Mouse (Mus musculus): ENCODE data around the gene Tmem251. TPM values are rescaled to one million over a fixed set of nuclear protein-coding genes. Genes with fewer than 3 reads are reported as not detected.

Tmem251 gene
- polyA plus RNA-seq, 1 experiment from 2014 or later: 11.9 TPM

- ATAC-seq: no peak
- peak overlapping the region; percentile 77 for H3K4me2 ChIP-seq (ENCODE audit: low read length)
- WGBS: 3% methylated on average over 15 of the region's 15 CpGs
- H3K9me3 ChIP-seq (ENCODE audit: control insufficient read depth, low read length): no peaks in the 10 kb centered on the region
- peak overlapping the region; percentile 84 for H3K9ac ChIP-seq (replicated peaks; ENCODE audit: low read depth, low read length)
- no peaks in the 10 kb centered on the region for H3K36me3 ChIP-seq (ENCODE audit: control insufficient read depth, insufficient read depth)
- no peaks in the 10 kb centered on the region for H3K27me3 ChIP-seq (replicated peaks; ENCODE audit: control insufficient read depth, insufficient read depth, low read length)
- peak overlapping the region; percentile 86 for H3K27ac ChIP-seq (ENCODE audit: low read length)
- peaks cover 68% of the 10 kb centered on the region for H3K4me1 ChIP-seq (replicated peaks; ENCODE audit: control insufficient read depth, insufficient read depth, low read length)
- peak overlapping the region; percentile 82 for H3K4me3 ChIP-seq (replicated peaks; ENCODE audit: low read length)
These were observed 41.0 kb upstream of the Tmem251 start for GRCm38 (mm10) chr12:102702356-102703110.

DNA sequence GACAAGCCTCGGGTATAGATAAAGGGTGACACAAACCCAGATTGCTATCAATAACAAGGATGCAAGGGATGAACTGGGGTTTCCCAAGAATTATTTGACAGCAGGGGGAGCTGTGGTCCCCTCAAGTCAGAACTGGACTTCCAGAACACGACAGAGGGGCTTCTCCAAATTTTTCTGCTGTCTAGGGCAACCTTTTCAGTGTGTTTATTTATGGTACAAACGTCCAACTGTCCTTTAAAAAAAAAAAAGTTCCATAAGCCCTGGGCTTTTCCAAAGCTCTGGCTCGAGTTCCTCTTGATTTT, 40.5 kb upstream of the Tmem251 start:
- WGBS: 3% methylated on average over 4 of the region's 4 CpGs
- no peak for ATAC-seq
- H3K4me2 ChIP-seq (ENCODE audit: low read length): peak overlapping the region; percentile 77
- H3K27me3 ChIP-seq (replicated peaks; ENCODE audit: control insufficient read depth, insufficient read depth, low read length): no peaks in the 10 kb centered on the region
- H3K9me3 ChIP-seq (ENCODE audit: control insufficient read depth, low read length): no peaks in the 10 kb centered on the region
- peak overlapping the region; percentile 82 for H3K4me3 ChIP-seq (replicated peaks; ENCODE audit: low read length)
- no peaks in the 10 kb centered on the region for H3K36me3 ChIP-seq (ENCODE audit: control insufficient read depth, insufficient read depth)
- H3K27ac ChIP-seq (ENCODE audit: low read length): peak overlapping the region; percentile 86
- H3K9ac ChIP-seq (replicated peaks; ENCODE audit: low read depth, low read length): peak overlapping the region; percentile 84
- peaks cover 63% of the 10 kb centered on the region for H3K4me1 ChIP-seq (replicated peaks; ENCODE audit: control insufficient read depth, insufficient read depth, low read length)

GRCm38 (mm10) chr12:102703441-102703840, 40.1 kb upstream of the Tmem251 start:
- H3K9ac ChIP-seq (replicated peaks; ENCODE audit: low read depth, low read length): peak overlapping the region; percentile 84
- H3K4me2 ChIP-seq (ENCODE audit: low read length): peak overlapping the region; percentile 77
- H3K27ac ChIP-seq (ENCODE audit: low read length): peak overlapping the region; percentile 86
- H3K9me3 ChIP-seq (ENCODE audit: control insufficient read depth, low read length): no peaks in the 10 kb centered on the region
- H3K36me3 ChIP-seq (ENCODE audit: control insufficient read depth, insufficient read depth): no peaks in the 10 kb centered on the region
- 18% methylated on average over 6 of the region's 6 CpGs for WGBS
- H3K27me3 ChIP-seq (replicated peaks; ENCODE audit: control insufficient read depth, insufficient read depth, low read length): no peaks in the 10 kb centered on the region
- ATAC-seq: no peak
- H3K4me1 ChIP-seq (replicated peaks; ENCODE audit: control insufficient read depth, insufficient read depth, low read length): peaks cover 59% of the 10 kb centered on the region
- peak overlapping the region; percentile 82 for H3K4me3 ChIP-seq (replicated peaks; ENCODE audit: low read length)

DNA sequence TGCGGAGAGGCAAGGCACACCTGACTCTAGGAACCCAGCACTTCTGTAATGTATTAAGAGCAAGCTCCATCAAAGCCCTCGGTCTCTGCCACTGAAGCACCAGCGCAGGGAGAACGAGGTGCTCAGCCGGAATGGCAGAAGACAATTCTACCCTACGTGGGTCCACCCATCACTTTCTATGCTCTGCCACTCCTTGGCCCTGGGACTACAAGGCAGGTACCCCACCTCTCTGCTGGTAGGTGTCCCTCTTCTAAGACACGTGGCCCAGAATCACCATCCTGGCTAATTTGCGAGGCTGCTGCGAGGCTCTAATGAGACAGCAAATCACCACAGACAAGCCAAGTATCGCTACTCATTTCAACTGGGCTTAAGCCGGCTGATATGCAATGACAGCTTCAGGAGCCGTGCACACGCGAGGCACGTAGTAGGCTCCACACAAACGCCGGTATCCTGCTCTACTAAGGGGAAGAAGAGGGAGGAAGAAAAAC, 39.6 kb upstream of the Tmem251 start:
- no peaks in the 10 kb centered on the region for H3K9me3 ChIP-seq (ENCODE audit: control insufficient read depth, low read length)
- peak overlapping the region; percentile 77 for H3K4me2 ChIP-seq (ENCODE audit: low read length)
- peak; percentile 19; the same call in 1 of the 2 replicates for ATAC-seq
- peaks cover 54% of the 10 kb centered on the region for H3K4me1 ChIP-seq (replicated peaks; ENCODE audit: control insufficient read depth, insufficient read depth, low read length)
- peak overlapping the region; percentile 86 for H3K27ac ChIP-seq (ENCODE audit: low read length)
- 4% methylated on average over 17 of the region's 17 CpGs for WGBS
- no peaks in the 10 kb centered on the region for H3K27me3 ChIP-seq (replicated peaks; ENCODE audit: control insufficient read depth, insufficient read depth, low read length)
- peak overlapping the region; percentile 84 for H3K9ac ChIP-seq (replicated peaks; ENCODE audit: low read depth, low read length)
- H3K36me3 ChIP-seq (ENCODE audit: control insufficient read depth, insufficient read depth): no peaks in the 10 kb centered on the region
- peak overlapping the region; percentile 82 for H3K4me3 ChIP-seq (replicated peaks; ENCODE audit: low read length)

- Histone ChIP-seq H3K9me3 (ENCODE audit: control insufficient read depth, low read length) (no peaks in the 10 kb centered on the region), H3K36me3 (ENCODE audit: control insufficient read depth, insufficient read depth) (no peaks in the 10 kb centered on the region), H3K9ac (replicated peaks; ENCODE audit: low read depth, low read length) (peak within 1 kb of the TSS; percentile 84), H3K27me3 (replicated peaks; ENCODE audit: control insufficient read depth, insufficient read depth, low read length) (no peaks in the 10 kb centered on the region), H3K4me3 (replicated peaks; ENCODE audit: low read length) (peak within 1 kb of the TSS; percentile 82), H3K4me2 (ENCODE audit: low read length) (peak within 1 kb of the TSS; percentile 77), H3K4me1 (replicated peaks; ENCODE audit: control insufficient read depth, insufficient read depth, low read length) (peaks cover 47% of the 10 kb centered on the region), H3K27ac (ENCODE audit: low read length) (peak within 1 kb of the TSS; percentile 89)
- ATAC-seq: peak; percentile 89
- under 1% methylated on average over 97 of the region's 105 CpGs for WGBS
These were observed 38.9 kb upstream of the Tmem251 start, which contains the start of gene Itpk1 for GRCm38 (mm10) chr12:102704457-102705198. Itpk1 (minus strand) TSS chr12:102704930.

DNA sequence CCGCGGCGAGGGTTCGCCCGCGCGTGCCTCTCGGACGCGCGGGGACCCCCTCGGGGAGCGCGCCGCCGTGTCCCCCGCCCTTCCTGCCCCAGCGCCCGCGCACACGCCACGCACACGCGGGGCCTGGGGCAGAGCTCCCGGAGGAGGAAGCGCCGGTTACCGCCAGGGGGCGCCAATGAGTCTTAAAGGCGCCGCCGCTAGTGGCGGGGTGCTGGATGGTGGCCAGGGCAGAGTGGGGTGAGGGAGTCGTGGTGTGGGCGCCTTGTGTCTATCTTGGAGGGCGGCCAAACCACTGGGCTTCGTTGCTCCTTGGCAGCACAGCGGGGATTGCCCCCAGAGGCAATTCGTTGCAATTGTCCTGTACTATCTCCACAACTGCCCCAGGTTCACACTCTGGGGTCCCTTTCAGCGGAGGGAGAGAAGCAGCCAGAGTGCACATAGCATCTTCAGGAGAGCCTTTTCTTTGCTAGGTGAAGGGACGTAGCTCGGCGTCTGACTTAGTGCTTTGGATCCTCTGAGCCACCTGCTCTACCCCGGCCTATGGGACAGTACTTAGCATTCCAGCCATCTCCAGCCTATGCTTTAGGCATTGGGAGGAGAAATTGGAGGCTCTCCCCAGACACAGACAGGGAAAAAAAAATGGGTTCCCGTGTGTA, 38.2 kb upstream of the Tmem251 start:
- Histone ChIP-seq H3K4me1 (replicated peaks; ENCODE audit: control insufficient read depth, insufficient read depth, low read length) (peaks cover 41% of the 10 kb centered on the region), H3K9ac (replicated peaks; ENCODE audit: low read depth, low read length) (peak overlapping the region; percentile 84), H3K27me3 (replicated peaks; ENCODE audit: control insufficient read depth, insufficient read depth, low read length) (no peaks in the 10 kb centered on the region), H3K27ac (ENCODE audit: low read length) (peak overlapping the region; percentile 89), H3K4me3 (replicated peaks; ENCODE audit: low read length) (peak overlapping the region; percentile 82), H3K4me2 (ENCODE audit: low read length) (peak overlapping the region; percentile 55), H3K9me3 (ENCODE audit: control insufficient read depth, low read length) (no peaks in the 10 kb centered on the region), H3K36me3 (ENCODE audit: control insufficient read depth, insufficient read depth) (no peaks in the 10 kb centered on the region)
- 2% methylated on average over 26 of the region's 45 CpGs for WGBS
- ATAC-seq: peak; percentile 76

DNA sequence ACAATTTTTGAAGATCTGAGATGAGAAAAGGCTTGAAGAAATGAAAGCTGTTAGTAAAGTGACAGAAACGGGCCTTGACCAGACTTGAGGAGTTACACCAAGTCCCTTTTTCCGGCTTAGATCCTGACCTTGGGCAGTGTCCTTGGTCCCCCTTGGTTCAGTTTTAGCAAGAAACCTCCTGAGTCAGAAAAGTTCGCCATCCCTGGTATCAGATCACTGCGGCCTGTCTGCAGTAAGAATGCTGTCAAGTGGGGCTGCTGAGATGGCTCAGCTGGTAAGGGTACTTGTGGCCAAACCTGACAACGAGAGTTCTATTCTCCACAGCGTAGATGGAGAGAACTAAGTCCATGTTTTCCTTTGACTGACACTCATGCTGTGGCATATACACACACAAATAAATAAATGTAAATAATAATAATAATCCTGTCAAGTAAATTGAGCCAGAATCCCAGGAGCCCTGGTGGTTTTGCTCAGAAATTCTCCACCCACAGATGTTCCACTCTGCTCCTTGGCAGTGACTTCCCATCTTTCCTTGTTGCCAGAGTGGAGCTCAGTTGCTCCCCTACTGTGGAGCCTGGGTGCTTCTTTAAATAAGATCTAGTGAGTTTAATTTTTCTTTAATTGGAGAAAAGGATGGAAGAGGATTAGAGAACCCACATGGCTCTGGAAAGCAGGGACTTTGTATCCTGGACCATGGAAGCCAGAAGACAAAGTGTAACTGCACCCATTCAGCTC, 37.5 kb upstream of the Tmem251 start:
- 63% methylated on average over 6 of the region's 6 CpGs for WGBS
- peaks cover 35% of the 10 kb centered on the region for H3K4me1 ChIP-seq (replicated peaks; ENCODE audit: control insufficient read depth, insufficient read depth, low read length)
- H3K4me3 ChIP-seq (replicated peaks; ENCODE audit: low read length): peak overlapping the region; percentile 82
- no peak overlapping the region for H3K27ac ChIP-seq (ENCODE audit: low read length)
- H3K4me2 ChIP-seq (ENCODE audit: low read length): peak overlapping the region; percentile 55
- no peak for ATAC-seq
- H3K36me3 ChIP-seq (ENCODE audit: control insufficient read depth, insufficient read depth): no peaks in the 10 kb centered on the region
- no peaks in the 10 kb centered on the region for H3K9me3 ChIP-seq (ENCODE audit: control insufficient read depth, low read length)
- H3K9ac ChIP-seq (replicated peaks; ENCODE audit: low read depth, low read length): no peak overlapping the region; the same call in 1 of the 2 replicates
- no peaks in the 10 kb centered on the region for H3K27me3 ChIP-seq (replicated peaks; ENCODE audit: control insufficient read depth, insufficient read depth, low read length)

- no peak overlapping the region for H3K27ac ChIP-seq (ENCODE audit: low read length)
- no peak overlapping the region for H3K4me2 ChIP-seq (ENCODE audit: low read length)
- no peak for ATAC-seq
- H3K4me3 ChIP-seq (replicated peaks; ENCODE audit: low read length): no peak overlapping the region
- H3K9ac ChIP-seq (replicated peaks; ENCODE audit: low read depth, low read length): no peak overlapping the region
- H3K27me3 ChIP-seq (replicated peaks; ENCODE audit: control insufficient read depth, insufficient read depth, low read length): no peaks in the 10 kb centered on the region
- H3K36me3 ChIP-seq (ENCODE audit: control insufficient read depth, insufficient read depth): no peaks in the 10 kb centered on the region
- 91% methylated on average over 10 of the region's 10 CpGs for WGBS
- H3K9me3 ChIP-seq (ENCODE audit: control insufficient read depth, low read length): no peaks in the 10 kb centered on the region
- peaks cover 30% of the 10 kb centered on the region for H3K4me1 ChIP-seq (replicated peaks; ENCODE audit: control insufficient read depth, insufficient read depth, low read length)
These were observed 36.6 kb upstream of the Tmem251 start for GRCm38 (mm10) chr12:102706833-102707463.
